Mouse (Mus musculus) heart, adult 2 months (tissue): ENCODE measurements at regions not wholly inside any gene's neighbourhood (a gene's known extent, or its start where the extent isn't known, plus 50 kb on each side); places are given as distances from the start of the nearest gene placed in this dataset.

Experiments used
- CTCF ChIP-seq: fragments of 200-600 bp; IDR thresholded peaks from 2 replicates; pipeline ENCODE4 v1.8.1; 2022; ENCODE audit warnings: antibody characterized with exemption, mild to moderate bottlenecking, moderate library complexity
- EP300 ChIP-seq: fragments of 200-500 bp; IDR thresholded peaks from 2 replicates; pipeline ENCODE4 v1.6.1; 2011; ENCODE audit warnings: low read depth, low read length, control low read depth; ENCODE audit not compliant: insufficient read depth
- POLR2A ChIP-seq: fragments of 200-500 bp; IDR thresholded peaks from 2 replicates; pipeline ENCODE4 v1.6.1; 2011; ENCODE audit warnings: mild to moderate bottlenecking, low read depth, low read length, control low read depth; ENCODE audit not compliant: insufficient read depth

DNA sequence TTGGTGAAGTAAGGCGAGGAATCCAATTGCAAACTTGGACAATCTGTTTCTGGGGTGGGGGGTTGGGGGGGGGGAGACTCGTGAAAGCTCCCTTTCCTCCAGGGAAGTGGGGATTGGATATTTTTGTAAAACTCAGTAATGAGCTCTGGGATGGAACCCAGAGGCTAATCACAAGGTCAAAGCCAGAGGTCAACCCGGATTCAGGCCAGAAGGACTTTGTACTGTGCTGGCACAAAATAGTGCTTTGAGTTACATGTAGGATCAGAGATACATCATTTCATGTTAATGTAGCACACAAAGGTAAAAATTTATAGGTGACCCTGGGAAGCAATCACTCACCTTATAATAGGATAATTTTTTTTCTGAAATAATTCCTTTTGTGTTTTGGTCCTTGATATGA is 309.5 kb upstream of the Slc30a5 start:
- no peak for TF ChIP-seq CTCF
- TF ChIP-seq POLR2A, result no peak
- TF ChIP-seq EP300, result no peak
